Comparison of ENCODE assay signal across 17 mouse cellular contexts in the genomic region with DNA sequence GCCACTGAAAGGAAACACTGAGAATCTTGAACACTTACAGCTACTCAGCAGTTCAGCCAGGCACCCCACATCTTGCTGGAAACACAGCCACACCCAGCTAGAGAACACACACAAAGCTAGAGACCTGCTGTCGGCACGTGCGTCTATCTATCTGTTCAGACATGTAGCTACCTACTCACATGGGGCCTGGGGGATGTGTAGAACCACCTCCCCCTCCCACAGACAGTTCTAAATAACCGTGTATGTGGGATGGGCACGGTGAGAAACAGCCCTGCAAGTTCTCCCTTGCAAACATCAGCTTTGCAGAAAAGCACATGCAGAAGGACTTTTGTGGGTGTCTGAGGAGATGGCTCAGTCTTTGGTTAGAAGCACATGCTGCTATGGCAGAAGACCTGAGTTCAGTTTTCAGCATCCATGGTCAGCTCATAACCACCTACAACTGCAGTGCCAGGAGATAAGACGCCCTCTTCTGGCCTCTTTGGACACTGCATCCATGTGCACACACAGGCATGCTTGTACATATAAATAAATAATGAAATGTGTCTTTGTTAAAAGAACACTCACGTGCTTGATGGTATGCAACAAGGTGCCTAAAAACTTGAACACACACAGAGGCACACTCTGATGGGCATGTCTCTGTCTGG. TPM values are rescaled to one million over a fixed set of nuclear protein-coding genes. Genes with fewer than 3 reads are reported as not detected.
DNase-seq lines count a peak whose midpoint lies in the region; ATAC-seq and TF ChIP-seq lines count a peak whose summit lies in the region.
"Had no signal": no experiment of that assay in that cellular context is flagged by ENCODE, and none has a peak within 500 bp of the region (broad histone marks: within the 10 kb centered on the region; RNA-seq: fewer than 3 reads in every experiment).

No protein-coding gene starts in this region.

- no peak overlapping the region for H3K9ac ChIP-seq in midbrain, embryonic 11.5 days (ENCODE audit: low read length)
- H3K9ac ChIP-seq in midbrain, embryonic 16.5 days (ENCODE audit: low read depth, low read length) = no peak overlapping the region
- no peak overlapping the region for H3K9ac ChIP-seq in stomach, embryonic 15.5 days
- no peak overlapping the region for H3K9ac ChIP-seq in neural tube, embryonic 15.5 days (replicated peaks)
- H3K9ac ChIP-seq: limb, embryonic 12.5 days had no signal

- no peak for ATAC-seq in midbrain, embryonic 11.5 days (ENCODE audit: low FRiP score)
- no peak for ATAC-seq in midbrain, embryonic 16.5 days
- no peak for ATAC-seq in stomach, embryonic 15.5 days (ENCODE audit: insufficient read depth, low FRiP score, low read depth)
- ATAC-seq in neural tube, embryonic 15.5 days (ENCODE audit: low FRiP score) = no peak
- ATAC-seq: hindbrain, embryonic 16.5 days had no signal

- TF ChIP-seq CTCF in bone marrow, adult 2 months (IDR thresholded peaks at IDR 0.05; ENCODE audit: control insufficient read depth, insufficient read depth, low read length) = peak; percentile 24; the same call in 1 of the 2 replicates

- H3K4me2 ChIP-seq in midbrain, embryonic 11.5 days = no peak overlapping the region
- H3K4me2 ChIP-seq in midbrain, embryonic 16.5 days (ENCODE audit: low read length) = no peak overlapping the region
- H3K4me2 ChIP-seq in stomach, embryonic 15.5 days = no peak overlapping the region
- H3K4me2 ChIP-seq in neural tube, embryonic 15.5 days = no peak overlapping the region
- H3K4me2 ChIP-seq: limb, embryonic 12.5 days had no signal

- 73% methylated on average over 7 of the region's 7 CpGs for WGBS in midbrain, embryonic 11.5 days
- WGBS in midbrain, embryonic 16.5 days = 70% methylated on average over 7 of the region's 7 CpGs
- WGBS in bone marrow, adult 2 months = 77% methylated on average over 7 of the region's 7 CpGs
- 63% methylated on average over 7 of the region's 7 CpGs for WGBS in stomach, embryonic 15.5 days
- 74% methylated on average over 7 of the region's 7 CpGs for WGBS in neural tube, embryonic 15.5 days

- no peaks in the 10 kb centered on the region for H3K27me3 ChIP-seq in midbrain, embryonic 11.5 days (ENCODE audit: control insufficient read depth, insufficient read depth, low read length)
- no peaks in the 10 kb centered on the region for H3K27me3 ChIP-seq in midbrain, embryonic 16.5 days (ENCODE audit: control insufficient read depth, insufficient read depth, low read depth, low read length)
- H3K27me3 ChIP-seq in stomach, embryonic 15.5 days (replicated peaks) = no peaks in the 10 kb centered on the region
- H3K27me3 ChIP-seq in neural tube, embryonic 15.5 days (replicated peaks) = no peaks in the 10 kb centered on the region
- H3K27me3 ChIP-seq: limb, embryonic 12.5 days had no signal

- H3K4me1 ChIP-seq in midbrain, embryonic 11.5 days (ENCODE audit: control insufficient read depth, insufficient read depth, low read length) = no peaks in the 10 kb centered on the region
- no peaks in the 10 kb centered on the region for H3K4me1 ChIP-seq in midbrain, embryonic 16.5 days (ENCODE audit: control insufficient read depth, insufficient read depth, low read length)
- H3K4me1 ChIP-seq in bone marrow, adult 2 months (ENCODE audit: control insufficient read depth, insufficient read depth, low read length) = peaks cover 34% of the 10 kb centered on the region
- 0 out of 2 replicates have a peak, but pooled peaks cover 4% of the 10 kb centered on the region for H3K4me1 ChIP-seq in stomach, embryonic 15.5 days
- H3K4me1 ChIP-seq in neural tube, embryonic 15.5 days = no peaks in the 10 kb centered on the region
- H3K4me1 ChIP-seq: limb, embryonic 12.5 days had no signal

- no peaks in the 10 kb centered on the region for H3K36me3 ChIP-seq in midbrain, embryonic 11.5 days (ENCODE audit: control insufficient read depth, insufficient read depth, low read length)
- no peaks in the 10 kb centered on the region for H3K36me3 ChIP-seq in midbrain, embryonic 16.5 days (ENCODE audit: control insufficient read depth, insufficient read depth, low read length)
- H3K36me3 ChIP-seq in stomach, embryonic 15.5 days = no peaks in the 10 kb centered on the region
- H3K36me3 ChIP-seq in neural tube, embryonic 15.5 days = no peaks in the 10 kb centered on the region
- H3K36me3 ChIP-seq: limb, embryonic 12.5 days had no signal

- DNase-seq in frontal cortex, adult 2 months (ENCODE audit: extremely low spot score in 1 of 2, low spot score in 1 of 2) = peak; percentile 68 to 75
- DNase-seq in frontal cortex, postnatal 10 days (ENCODE audit: low spot score in 2 of 2) = no peak
- peak; percentile 33 for DNase-seq in midbrain, embryonic 11.5 days (ENCODE audit: low spot score, missing footprints)
- DNase-seq in gastrocnemius, adult 18-20 months (ENCODE audit: low spot score) = no peak
- DNase-seq: cerebellum, postnatal 10 days; kidney, postnatal 36 days had no signal

- no peak overlapping the region for H3K4me3 ChIP-seq in midbrain, embryonic 11.5 days (ENCODE audit: low read depth, low read length)
- H3K4me3 ChIP-seq in midbrain, embryonic 16.5 days (ENCODE audit: low read depth, low read length) = no peak overlapping the region
- H3K4me3 ChIP-seq in bone marrow, adult 2 months (replicated peaks; ENCODE audit: control insufficient read depth, low read depth, low read length) = no peak overlapping the region
- no peak overlapping the region for H3K4me3 ChIP-seq in stomach, embryonic 15.5 days (replicated peaks)
- H3K4me3 ChIP-seq in neural tube, embryonic 15.5 days (replicated peaks) = no peak overlapping the region
- H3K4me3 ChIP-seq: erythroblast, embryonic 14.5 days; limb, embryonic 12.5 days had no signal

- H3K27ac ChIP-seq in midbrain, embryonic 11.5 days (ENCODE audit: low read depth, low read length) = no peak overlapping the region
- H3K27ac ChIP-seq in midbrain, embryonic 16.5 days (ENCODE audit: low read length) = no peak overlapping the region
- H3K27ac ChIP-seq in bone marrow, adult 2 months (ENCODE audit: control insufficient read depth, insufficient read depth, low read depth, low read length, poor library complexity) = no peak overlapping the region
- H3K27ac ChIP-seq in stomach, embryonic 15.5 days = peak overlapping the region; percentile 5; the same call in 1 of the 2 replicates
- no peak overlapping the region for H3K27ac ChIP-seq in neural tube, embryonic 15.5 days (replicated peaks)
- H3K27ac ChIP-seq: limb, embryonic 12.5 days had no signal

- no peak for TF ChIP-seq POLR2A in bone marrow, adult 2 months (IDR thresholded peaks at IDR 0.05; ENCODE audit: borderline replicate concordance, control insufficient read depth, low read depth, low read length)

- H3K9me3 ChIP-seq in midbrain, embryonic 11.5 days (ENCODE audit: control insufficient read depth, low read length) = no peaks in the 10 kb centered on the region
- no peaks in the 10 kb centered on the region for H3K9me3 ChIP-seq in midbrain, embryonic 16.5 days (replicated peaks; ENCODE audit: control insufficient read depth, low read length, poor library complexity, severe bottlenecking)
- no peaks in the 10 kb centered on the region for H3K9me3 ChIP-seq in stomach, embryonic 15.5 days
- no peaks in the 10 kb centered on the region for H3K9me3 ChIP-seq in neural tube, embryonic 15.5 days (replicated peaks)

RNA-seq across cellular contexts. Expression of gene Irgc1, which starts 5.3 kb away (rescaled TPM):
- 0.68 and 0.76 TPM in 2 replicates for polyA plus RNA-seq in frontal cortex, adult 2 months (2012; rRNA removed)
- not detected in 2 replicates for polyA plus RNA-seq in midbrain, embryonic 11.5 days (2014; fragmentation: Nextera tagmentation; extraction: Ambion mirVana)
- not detected in 2 replicates for polyA plus RNA-seq in midbrain, embryonic 16.5 days (2015; fragmentation: Nextera tagmentation; extraction: Ambion mirVana)
- not detected in 2 replicates for polyA plus RNA-seq in bone marrow, adult 2 months (2011; ENCODE audit: insufficient read depth, insufficient read length, low replicate concordance, missing spikeins)
- not detected in 2 replicates for polyA plus RNA-seq in stomach, embryonic 15.5 days (2015; fragmentation: Nextera tagmentation; extraction: Ambion mirVana)
- polyA plus RNA-seq in neural tube, embryonic 15.5 days (2015; fragmentation: Nextera tagmentation; extraction: Ambion mirVana) = not detected in 2 replicates
- not detected for total RNA-seq in gastrocnemius, adult 18-20 months (2021)
- total RNA-seq: gastrocnemius, adult 8-10 months; monocyte, adult 5-6 weeks had no signal
- polyA plus RNA-seq: brain, embryonic 14.5 days; erythroblast, embryonic 14.5 days; heart, embryonic 14.5 days; hindbrain, embryonic 16.5 days; limb, embryonic 12.5 days had no signal

RNA-seq across cellular contexts. Expression of gene Plaur, which starts 15.5 kb away (rescaled TPM):
- 1.1 and 1.8 TPM in 2 replicates for polyA plus RNA-seq in frontal cortex, adult 2 months (2012; rRNA removed)
- 0.86 and 1.4 TPM in 2 replicates for polyA plus RNA-seq in midbrain, embryonic 11.5 days (2014; fragmentation: Nextera tagmentation; extraction: Ambion mirVana)
- 1.6 and 1.8 TPM in 2 replicates for polyA plus RNA-seq in midbrain, embryonic 16.5 days (2015; fragmentation: Nextera tagmentation; extraction: Ambion mirVana)
- polyA plus RNA-seq in bone marrow, adult 2 months (2011; ENCODE audit: insufficient read depth, insufficient read length, low replicate concordance, missing spikeins) = 31.6 and 85.4 TPM in 2 replicates
- polyA plus RNA-seq in stomach, embryonic 15.5 days (2015; fragmentation: Nextera tagmentation; extraction: Ambion mirVana) = 12.1 and 12.3 TPM in 2 replicates
- 1.7 and 4.6 TPM in 2 replicates for polyA plus RNA-seq in neural tube, embryonic 15.5 days (2015; fragmentation: Nextera tagmentation; extraction: Ambion mirVana)
- total RNA-seq in gastrocnemius, adult 18-20 months (2021) = 1 to 10 TPM in 1 of 2 experiments, under 1 TPM in 1; 0.87 to 1.4 TPM

RNA-seq across cellular contexts. Expression of gene Cadm4, which starts 35.0 kb away (rescaled TPM):
- polyA plus RNA-seq in frontal cortex, adult 2 months (2012; rRNA removed) = 225 and 258 TPM in 2 replicates
- 6.6 and 6.7 TPM in 2 replicates for polyA plus RNA-seq in midbrain, embryonic 11.5 days (2014; fragmentation: Nextera tagmentation; extraction: Ambion mirVana)
- 63.2 and 75.3 TPM in 2 replicates for polyA plus RNA-seq in midbrain, embryonic 16.5 days (2015; fragmentation: Nextera tagmentation; extraction: Ambion mirVana)
- polyA plus RNA-seq in bone marrow, adult 2 months (2011; ENCODE audit: insufficient read depth, insufficient read length, low replicate concordance, missing spikeins) = 1.4 TPM in 1 of 2 replicates, not detected in the other
- 4.7 and 6.3 TPM in 2 replicates for polyA plus RNA-seq in stomach, embryonic 15.5 days (2015; fragmentation: Nextera tagmentation; extraction: Ambion mirVana)
- 67.2 and 90.6 TPM in 2 replicates for polyA plus RNA-seq in neural tube, embryonic 15.5 days (2015; fragmentation: Nextera tagmentation; extraction: Ambion mirVana)
- 1 to 10 TPM; 2.3 to 3.4 TPM for total RNA-seq in gastrocnemius, adult 18-20 months (2021)
- total RNA-seq: monocyte, adult 5-6 weeks had no signal

RNA-seq across cellular contexts. Expression of gene Smg9, which starts 47.4 kb away (rescaled TPM):
- polyA plus RNA-seq in frontal cortex, adult 2 months (2012; rRNA removed) = 78.1 and 90.1 TPM in 2 replicates
- 18.7 and 20.9 TPM in 2 replicates for polyA plus RNA-seq in midbrain, embryonic 11.5 days (2014; fragmentation: Nextera tagmentation; extraction: Ambion mirVana)
- polyA plus RNA-seq in midbrain, embryonic 16.5 days (2015; fragmentation: Nextera tagmentation; extraction: Ambion mirVana) = 38.3 and 39.4 TPM in 2 replicates
- polyA plus RNA-seq in bone marrow, adult 2 months (2011; ENCODE audit: insufficient read depth, insufficient read length, low replicate concordance, missing spikeins) = 32.3 and 59.7 TPM in 2 replicates
- polyA plus RNA-seq in stomach, embryonic 15.5 days (2015; fragmentation: Nextera tagmentation; extraction: Ambion mirVana) = 20.9 and 23.7 TPM in 2 replicates
- polyA plus RNA-seq in neural tube, embryonic 15.5 days (2015; fragmentation: Nextera tagmentation; extraction: Ambion mirVana) = 34.4 and 38.3 TPM in 2 replicates
- total RNA-seq in gastrocnemius, adult 18-20 months (2021) = 10 to 100 TPM; 10.3 to 11.0 TPM

RNA-seq across cellular contexts. Expression of gene Zfp428, which starts 60.0 kb away (rescaled TPM):
- polyA plus RNA-seq in frontal cortex, adult 2 months (2012; rRNA removed) = 82.8 and 84.1 TPM in 2 replicates
- polyA plus RNA-seq in midbrain, embryonic 11.5 days (2014; fragmentation: Nextera tagmentation; extraction: Ambion mirVana) = 83.8 and 83.9 TPM in 2 replicates
- 298 and 327 TPM in 2 replicates for polyA plus RNA-seq in midbrain, embryonic 16.5 days (2015; fragmentation: Nextera tagmentation; extraction: Ambion mirVana)
- 2.5 and 3.1 TPM in 2 replicates for polyA plus RNA-seq in bone marrow, adult 2 months (2011; ENCODE audit: insufficient read depth, insufficient read length, low replicate concordance, missing spikeins)
- 38.1 TPM in 2 replicates for polyA plus RNA-seq in stomach, embryonic 15.5 days (2015; fragmentation: Nextera tagmentation; extraction: Ambion mirVana)
- 215 and 282 TPM in 2 replicates for polyA plus RNA-seq in neural tube, embryonic 15.5 days (2015; fragmentation: Nextera tagmentation; extraction: Ambion mirVana)
- total RNA-seq in gastrocnemius, adult 18-20 months (2021) = 1 to 10 TPM; 4.1 to 4.5 TPM

Comparison
In these comparisons a context has a peak if more than half of its experiments do, and no peak if none do; other contexts are left out.
1. DNase-seq: peak in frontal cortex, adult 2 months (2 of 2) and midbrain, embryonic 11.5 days (single experiment); none in frontal cortex, postnatal 10 days (0 of 2) and gastrocnemius, adult 18-20 months (single experiment).